Mouse (Mus musculus): ENCODE data around the gene Chchd6.

DNA sequence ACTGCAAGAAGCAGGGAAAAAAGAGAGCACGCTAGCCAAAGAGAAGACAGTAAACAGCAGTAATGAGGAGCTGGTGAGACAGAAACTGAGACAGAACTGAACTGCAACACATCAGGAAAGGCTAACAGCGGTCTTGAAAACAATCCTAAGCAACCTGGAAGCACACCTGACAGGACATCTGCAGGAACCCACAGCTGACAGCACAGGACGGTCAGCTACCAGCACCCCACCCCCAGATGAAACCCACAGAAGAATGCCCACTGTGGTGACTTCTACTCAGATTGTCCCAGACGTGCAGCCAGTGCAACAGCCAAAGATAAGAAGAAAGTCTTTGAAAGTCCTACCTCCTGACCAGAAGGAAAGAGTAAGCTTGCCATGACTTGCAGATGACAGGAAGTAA is 103.1 kb downstream of the Chchd6 start:
- TF ChIP-seq EP300 (IDR thresholded peaks at IDR 0.05; ENCODE audit: insufficient read depth, low read depth, low read length) (no peak), POLR2A (IDR thresholded peaks at IDR 0.05; ENCODE audit: insufficient read depth, low read depth, low read length) (no peak), CTCF (IDR thresholded peaks at IDR 0.05) (no peak)

Measured in heart, adult 2 months (tissue).